Mouse (Mus musculus): ENCODE measurements around the gene Trhde.
A peak's percentile ranks its signal among the peaks of the same experiment; 100 is the strongest.

Trhde gene

DNA sequence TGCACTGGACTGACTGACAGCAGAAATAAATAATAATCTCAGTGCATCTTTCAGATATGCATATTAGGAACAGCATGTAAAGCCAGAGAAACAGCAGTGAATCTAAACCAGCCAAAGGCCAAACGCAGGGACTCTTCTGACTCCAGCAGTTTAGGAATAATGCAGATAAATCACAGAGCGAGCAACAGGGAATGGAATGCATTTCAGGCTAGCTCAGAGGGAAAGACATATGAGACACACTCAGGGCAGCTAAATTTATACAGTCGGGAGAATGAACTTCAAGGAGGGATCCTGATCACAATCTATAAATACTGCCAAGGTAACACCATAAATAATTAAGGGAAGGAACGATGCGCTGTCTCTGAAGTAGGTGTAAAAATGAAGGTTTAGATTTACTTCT is 66.4 kb downstream of the Trhde start:
- DNase-seq (ENCODE audit: low spot score in 2 of 2) = no peak

DNA sequence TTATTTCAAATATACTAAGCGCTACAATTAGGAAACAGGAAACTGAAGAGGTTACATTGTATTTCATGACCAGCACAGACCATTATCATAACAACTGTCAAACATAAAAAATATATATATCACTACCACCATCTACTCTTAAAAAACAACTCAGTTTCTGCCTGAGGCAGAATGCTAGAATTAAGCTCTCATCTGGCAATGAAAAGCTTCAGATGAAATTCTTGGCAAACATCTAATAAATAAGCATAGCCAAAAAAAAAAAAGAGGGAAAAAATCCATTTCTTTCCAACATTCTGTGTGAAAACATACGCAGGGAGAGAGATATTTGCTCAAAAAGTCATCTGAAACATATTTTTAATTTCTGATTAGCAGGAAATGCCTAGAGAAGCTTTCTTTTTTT is 67.0 kb downstream of the Trhde start:
- no peak for DNase-seq (ENCODE audit: low spot score in 2 of 2)

DNA sequence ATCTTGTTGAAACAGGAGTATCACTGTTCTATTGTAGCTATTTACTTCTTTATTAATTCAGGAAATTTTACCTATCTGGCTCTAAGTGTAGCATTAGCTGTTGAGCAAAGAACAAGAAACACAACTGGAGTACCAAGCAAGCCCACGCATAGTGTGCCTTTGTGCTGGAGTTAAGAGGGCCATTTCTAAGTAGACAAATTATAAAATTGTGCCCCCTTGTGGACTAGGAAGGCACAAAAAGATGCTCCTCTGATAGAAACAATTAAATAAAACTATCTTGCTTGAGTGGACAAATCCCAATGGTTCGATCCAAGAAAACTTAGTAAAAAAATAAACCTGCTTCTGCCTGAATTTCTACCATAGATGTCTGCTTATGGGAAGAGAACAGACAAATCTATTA is 76.5 kb downstream of the Trhde start:
- no peak for DNase-seq (ENCODE audit: low spot score in 2 of 2)

DNA sequence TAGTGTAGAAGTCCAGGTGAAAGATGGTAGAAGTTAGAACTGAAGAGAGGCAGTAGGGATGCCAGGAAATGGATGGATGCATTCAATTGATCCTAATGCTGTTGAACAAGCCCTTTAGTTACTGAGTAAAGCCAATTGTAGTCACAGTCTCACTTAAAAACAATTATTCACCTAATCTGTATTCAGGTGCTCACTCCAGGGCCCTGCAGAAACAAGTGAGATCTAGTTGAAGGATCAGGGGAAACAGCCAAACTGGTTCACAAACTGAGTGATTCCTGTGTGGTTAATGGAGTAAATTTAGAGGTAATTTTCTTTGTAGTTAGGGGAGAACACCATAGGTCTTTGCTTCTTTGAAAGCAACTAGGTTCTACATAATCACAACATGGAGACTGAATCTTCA is 100.3 kb downstream of the Trhde start:
- DNase-seq (ENCODE audit: low spot score in 2 of 2) = no peak

DNA sequence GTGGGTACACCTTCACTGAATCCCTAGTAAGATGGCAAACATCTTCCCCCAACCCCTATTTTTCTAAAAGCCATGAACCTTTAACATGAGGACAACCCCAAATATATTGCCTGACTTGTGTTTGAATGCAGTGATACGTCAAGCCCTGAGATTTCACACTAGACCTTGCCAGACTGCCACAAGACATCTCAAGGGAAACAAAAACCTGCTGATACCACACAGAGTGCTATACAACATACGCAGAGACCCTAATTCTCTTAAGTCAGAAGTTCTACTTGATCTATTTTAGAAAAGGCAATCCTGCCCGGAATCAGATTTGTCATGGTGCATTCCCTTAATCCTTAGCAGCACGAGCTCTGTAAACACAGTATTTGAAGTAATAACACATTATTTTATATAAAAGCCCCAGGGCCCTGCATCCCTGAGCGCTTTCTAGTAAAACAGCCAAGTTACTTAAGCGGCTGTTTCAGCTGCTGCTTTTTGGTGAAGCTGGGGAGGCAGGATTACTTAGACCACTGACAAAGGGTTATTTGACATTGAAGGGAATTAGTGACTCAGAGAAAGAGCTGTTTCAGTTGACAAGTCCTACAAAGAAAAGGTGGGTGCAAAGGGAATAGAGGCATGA is 130.2 kb downstream of the Trhde start:
- no peak for DNase-seq (ENCODE audit: low spot score in 2 of 2)

DNA sequence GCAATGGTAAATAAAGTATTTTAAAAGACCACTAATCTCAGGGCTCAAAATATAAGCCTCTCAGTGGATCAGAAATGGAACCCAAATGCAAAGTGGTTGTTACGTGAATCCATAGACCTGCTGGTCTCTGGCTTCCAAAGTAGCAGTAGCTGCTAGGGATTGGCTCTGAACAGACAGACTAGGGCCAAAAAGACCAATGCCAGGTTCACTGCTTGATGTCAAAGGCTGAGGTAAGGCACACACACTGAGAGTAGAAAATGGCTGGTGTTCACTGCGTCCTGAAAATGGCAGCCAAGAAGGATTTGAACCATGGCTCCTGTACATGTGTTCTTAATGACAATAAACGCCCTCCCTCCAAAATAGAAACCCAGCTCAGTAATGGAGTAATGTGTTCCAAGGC is 209.1 kb downstream of the Trhde start:
- no peak for DNase-seq (ENCODE audit: low spot score in 2 of 2)

DNA sequence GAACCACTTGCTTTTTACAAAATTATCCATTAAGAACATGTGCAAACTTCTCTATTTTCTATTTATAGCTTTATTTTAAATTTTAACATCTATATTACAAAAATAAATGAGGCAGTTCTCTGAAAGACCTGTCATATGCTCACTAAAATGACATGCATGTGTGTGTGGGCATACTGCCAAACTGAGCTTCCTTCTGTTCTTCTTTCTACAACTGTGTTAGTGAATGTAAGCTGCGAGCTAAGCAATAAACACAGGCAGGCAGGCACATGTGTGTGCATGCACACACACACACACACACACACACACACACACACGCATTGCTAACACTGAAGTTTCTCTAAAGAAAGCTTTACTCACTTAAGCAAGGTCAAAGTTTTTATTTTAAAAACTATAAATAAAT is 223.2 kb downstream of the Trhde start:
- DNase-seq (ENCODE audit: low spot score in 2 of 2) = peak in 1 of 2 experiments; percentile 7

DNA sequence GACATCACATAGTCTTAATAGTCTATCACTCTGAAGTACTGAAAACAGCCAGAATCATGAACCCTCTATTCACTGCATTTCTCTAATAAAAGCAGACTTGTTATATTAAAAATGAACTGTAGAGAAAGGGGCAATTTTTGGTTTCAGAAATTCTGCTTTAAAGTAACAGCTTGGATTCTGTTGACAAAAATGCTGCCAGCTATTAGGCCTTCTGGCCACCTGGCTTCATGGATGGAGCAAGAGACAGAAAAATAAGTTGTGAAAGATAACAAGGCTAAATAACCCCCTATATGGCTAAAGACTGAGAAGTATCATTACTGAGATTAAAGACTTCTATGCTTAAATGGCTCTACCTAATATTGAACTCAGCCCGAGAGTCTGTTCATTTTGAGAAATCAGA is 234.2 kb downstream of the Trhde start:
- DNase-seq (ENCODE audit: low spot score in 2 of 2) = no peak

DNA sequence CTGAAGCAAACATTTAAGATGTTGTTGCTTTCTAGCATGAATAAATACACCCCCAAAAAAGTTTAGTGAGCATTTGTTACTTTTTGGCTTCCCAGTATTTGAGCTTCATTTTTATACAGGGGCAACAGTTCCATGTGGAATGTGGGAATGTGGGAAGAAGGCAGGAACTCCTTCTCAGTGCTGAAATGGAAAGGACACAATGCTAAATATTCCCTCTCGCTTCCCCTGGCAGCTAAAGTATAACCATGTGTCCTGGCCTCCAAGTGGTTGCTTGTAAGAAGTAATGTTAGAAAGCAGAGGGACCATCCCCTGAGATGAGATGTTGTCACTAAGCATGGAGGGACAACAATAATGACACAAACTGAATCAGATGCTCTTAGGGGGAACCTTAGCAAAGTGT is 292.9 kb downstream of the Trhde start:
- DNase-seq (ENCODE audit: low spot score in 2 of 2) = peak in 1 of 2 experiments; percentile 20

DNA sequence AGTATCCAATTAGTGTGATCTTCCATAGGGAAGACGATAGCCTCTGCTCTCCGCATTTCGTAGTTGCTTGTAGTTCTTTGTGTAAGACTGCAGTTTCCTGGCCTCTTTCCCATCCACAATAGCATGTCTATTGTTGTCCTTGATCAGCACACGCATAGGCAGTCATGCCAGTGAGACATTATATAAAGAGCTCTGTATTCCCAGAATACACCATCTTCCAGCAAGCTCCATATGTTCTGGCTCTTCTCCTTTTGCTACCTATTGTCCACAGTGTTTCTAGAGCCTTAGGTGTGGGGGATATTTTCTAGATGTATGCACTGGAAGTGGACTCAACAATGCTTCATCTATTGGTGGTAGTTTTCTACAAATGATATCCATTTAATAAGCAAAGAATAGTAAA is 313.3 kb downstream of the Trhde start:
- DNase-seq (ENCODE audit: low spot score in 2 of 2) = no peak

DNA sequence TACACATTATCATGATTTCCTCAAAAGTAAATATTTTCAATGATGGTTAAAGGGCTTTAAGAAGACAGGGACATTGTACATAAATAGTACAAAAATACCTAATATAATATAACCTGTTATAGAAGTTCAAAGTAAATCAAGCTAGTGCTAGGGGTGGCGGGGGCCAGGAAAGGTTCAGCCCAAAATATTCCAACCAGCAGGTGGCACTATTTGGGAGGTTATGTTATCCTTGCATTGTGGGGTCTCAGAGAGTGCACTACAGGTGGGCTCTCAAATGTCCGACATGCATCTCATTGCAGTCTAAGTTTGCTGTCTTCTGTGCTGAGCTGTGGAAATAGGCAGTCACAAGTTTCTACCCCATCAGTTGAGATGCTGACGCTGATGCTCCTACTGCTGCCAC is 346.5 kb downstream of the Trhde start:
- DNase-seq (ENCODE audit: low spot score in 2 of 2) = no peak

DNA sequence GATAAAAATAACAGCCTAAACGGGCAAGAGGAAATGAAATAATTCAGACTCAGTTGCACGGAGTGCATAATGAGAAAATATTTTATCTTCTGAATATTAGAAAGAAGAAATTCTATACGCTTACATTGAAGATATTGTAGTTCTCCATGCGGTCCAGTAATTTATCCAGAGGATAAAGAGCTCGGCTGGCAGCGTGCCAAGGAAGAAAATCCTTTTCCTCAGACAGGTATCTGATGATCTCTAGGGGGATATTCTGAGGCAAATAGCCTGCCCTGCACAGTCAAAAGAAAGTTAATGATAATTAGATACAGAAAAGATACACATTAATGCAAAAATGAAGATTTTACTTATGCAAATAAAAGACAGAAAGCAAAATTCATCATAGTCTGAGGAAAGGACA is 354.0 kb downstream of the Trhde start:
- DNase-seq (ENCODE audit: low spot score in 2 of 2) = no peak

DNA sequence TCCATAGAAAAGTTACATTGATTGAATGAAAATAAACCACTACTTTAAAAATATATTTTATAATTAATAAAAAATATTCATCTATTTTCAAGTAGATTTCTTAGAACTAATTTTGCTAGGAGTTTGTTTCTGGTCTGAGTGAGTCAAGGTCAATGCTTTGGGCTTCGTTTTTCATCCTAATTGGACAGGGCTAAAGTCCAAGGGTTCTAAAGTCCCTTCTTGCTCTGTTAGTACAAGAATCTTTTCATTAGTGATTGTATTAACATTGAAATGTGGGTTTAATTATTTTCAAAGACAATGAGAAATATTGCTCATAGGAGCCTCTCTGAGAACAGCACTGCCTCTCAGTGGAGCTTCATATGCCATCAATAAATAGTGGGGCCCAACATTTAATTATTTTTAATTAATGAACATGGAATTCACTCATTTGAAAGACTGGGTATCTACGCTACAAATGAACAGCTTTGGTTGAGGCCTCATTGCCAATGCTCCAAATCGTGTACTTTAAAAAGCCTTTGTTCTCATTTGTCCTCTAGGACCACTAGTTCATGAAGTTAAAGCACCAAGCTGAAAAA is 383.1 kb downstream of the Trhde start:
- no peak for DNase-seq (ENCODE audit: low spot score in 2 of 2)

DNA sequence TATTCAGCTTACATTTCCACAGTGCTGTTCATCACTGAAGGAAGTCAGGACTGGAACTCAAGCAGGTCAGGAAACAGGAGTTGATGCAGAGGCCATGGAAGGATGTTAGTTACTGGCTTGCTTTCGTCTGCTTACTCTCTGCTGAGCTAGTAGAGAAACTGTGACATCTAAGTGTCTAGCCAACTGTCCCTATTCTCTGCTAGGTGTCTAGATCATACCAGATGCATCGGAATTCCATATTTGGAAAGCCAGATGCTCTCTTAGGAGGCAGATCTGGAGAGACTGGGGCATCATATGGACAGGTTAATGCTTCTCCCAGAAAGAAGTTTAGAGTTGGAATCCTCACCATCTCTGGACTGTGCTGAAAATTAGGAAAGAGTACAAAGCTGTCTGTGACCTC is 386.4 kb downstream of the Trhde start:
- no peak for DNase-seq (ENCODE audit: low spot score in 2 of 2)

DNA sequence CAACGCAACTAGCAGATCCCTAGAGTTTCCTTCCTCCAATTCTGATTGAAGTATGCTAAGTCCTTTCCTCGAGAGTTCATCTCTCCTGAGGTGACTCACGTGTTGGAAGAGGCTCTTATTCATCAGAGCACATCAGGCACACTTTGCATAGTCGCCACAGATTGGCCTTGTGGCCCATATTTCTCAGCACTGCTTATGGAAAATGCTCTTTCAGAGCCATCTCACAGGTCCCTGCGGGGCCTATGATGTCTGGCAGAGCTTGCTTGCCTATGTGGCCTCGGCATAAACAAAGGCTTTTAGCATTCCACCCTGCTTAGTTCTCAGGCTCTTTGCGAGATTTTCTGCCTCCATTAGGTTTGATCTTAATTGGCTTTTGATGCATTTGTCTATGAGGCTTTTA is 396.8 kb downstream of the Trhde start:
- no peak for DNase-seq (ENCODE audit: low spot score in 2 of 2)

DNA sequence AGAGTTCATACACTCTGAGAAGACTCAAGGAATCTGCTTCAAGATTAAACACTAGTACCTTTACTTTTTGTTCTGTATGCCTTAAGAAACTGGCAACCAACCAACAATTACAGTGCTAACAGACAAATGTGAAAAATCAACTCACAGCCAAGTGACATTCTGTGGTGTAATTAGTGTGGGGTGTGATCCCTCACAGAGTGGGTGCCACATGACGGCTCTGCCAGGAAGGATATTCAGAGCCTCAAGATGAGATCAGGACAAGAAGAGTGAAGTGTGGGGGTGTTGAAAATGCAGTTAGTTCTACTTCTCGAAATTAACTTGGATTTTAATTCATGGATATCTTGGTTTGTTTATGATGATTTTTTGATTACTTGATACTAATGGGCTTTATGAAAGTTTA is 398.3 kb downstream of the Trhde start:
- no peak for DNase-seq (ENCODE audit: low spot score in 2 of 2)

DNA sequence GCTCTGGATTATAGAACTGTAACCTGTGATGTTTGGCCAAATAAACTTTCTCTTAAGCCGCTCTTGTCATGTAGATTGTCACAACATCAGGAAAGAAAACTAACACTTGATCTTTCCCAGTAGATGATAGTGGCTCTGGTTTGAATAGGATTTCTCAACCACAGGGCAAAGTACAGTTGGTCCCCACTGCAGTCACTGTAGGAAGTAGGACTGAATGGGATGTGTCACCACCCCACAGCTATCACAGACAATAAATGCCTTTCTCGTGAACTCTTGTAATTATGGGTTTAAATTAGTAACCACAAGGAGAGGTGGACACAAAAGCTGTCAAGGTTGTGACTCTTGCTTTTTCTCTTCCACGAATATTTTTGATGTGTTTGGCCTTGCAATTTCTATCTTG is 431.3 kb downstream of the Trhde start:
- DNase-seq (ENCODE audit: low spot score in 2 of 2) = no peak

DNA sequence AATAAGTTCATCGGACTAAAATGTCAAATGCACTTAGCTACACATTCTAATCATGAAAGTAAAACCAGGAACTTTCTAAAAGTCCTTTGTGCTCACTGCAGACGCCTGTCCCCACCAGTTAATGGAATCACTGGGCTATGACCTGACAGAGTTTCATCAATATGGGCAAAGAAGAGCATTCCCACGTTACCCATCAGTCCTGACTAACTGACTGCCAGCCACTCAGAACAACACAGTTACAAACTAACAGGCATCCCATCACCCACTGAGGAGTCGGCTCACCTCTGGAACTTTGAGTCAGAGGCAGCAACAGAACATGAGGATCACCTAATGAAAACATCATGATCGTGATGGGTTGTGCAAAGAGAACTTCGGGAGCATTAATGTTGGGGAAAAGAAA is 438.7 kb downstream of the Trhde start:
- DNase-seq (ENCODE audit: low spot score in 2 of 2) = no peak

DNA sequence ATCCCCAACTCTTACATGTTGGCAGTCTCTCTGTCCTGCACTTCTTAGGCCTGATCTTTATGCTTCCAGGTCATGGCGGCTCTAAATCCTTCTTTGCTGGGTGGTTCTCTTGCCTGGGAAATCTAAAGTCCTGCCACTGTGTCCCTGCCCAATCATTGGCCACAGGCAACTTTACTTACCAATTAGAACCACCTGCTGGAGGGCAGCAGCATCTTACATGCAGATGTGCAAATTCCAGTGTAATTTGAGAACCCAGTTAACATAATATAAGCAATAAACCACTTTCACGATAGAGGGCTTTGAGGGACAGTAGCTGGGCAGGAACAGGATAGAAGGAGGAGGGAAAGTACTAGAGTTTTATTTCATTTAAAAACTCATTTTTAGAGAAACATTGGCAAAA is 439.5 kb downstream of the Trhde start:
- DNase-seq (ENCODE audit: low spot score in 2 of 2) = no peak

Measured in left cerebral cortex, adult 9 months (tissue).